Mouse (Mus musculus) MEL (cell line): ENCODE measurements at regions not wholly inside any gene's neighbourhood (a gene's known extent, or its start where the extent isn't known, plus 50 kb on each side); places are given as distances from the start of the nearest gene placed in this dataset.

Experiments used
- CTCF ChIP-seq, 3 experiments: IDR thresholded peaks in 2 of 3; conservative IDR thresholded peaks in 1 of 3; 2 replicates each; pipeline ENCODE4 v1.5.1; 2011 to 2012; ENCODE audit warnings: low read length in 3 of 3, low read depth in 2 of 3, mild to moderate bottlenecking in 2 of 3, improper control_type of control experiment in 1 of 3, inconsistent platforms in 1 of 3, mixed read lengths in 1 of 3, moderate library complexity in 1 of 3; ENCODE audit not compliant: control insufficient read depth in 1 of 3, insufficient read depth in 1 of 3, poor library complexity in 1 of 3, severe bottlenecking in 1 of 3
- MAZ ChIP-seq: IDR thresholded peaks from 2 replicates; pipeline ENCODE4 v1.6.1; 2012; ENCODE audit warnings: low read depth, mild to moderate bottlenecking, inconsistent platforms, low read length, improper control_type of control experiment
- NRF1 ChIP-seq: IDR thresholded peaks from 2 replicates; pipeline ENCODE4 v1.6.1; 2014; ENCODE audit warnings: low read depth, mild to moderate bottlenecking, inconsistent platforms, low read length, improper control_type of control experiment, moderate library complexity; ENCODE audit not compliant: poor library complexity, insufficient read depth, severe bottlenecking
- TAL1 ChIP-seq: IDR thresholded peaks from 2 replicates; pipeline ENCODE4 v1.6.1; 2012; ENCODE audit warnings: mild to moderate bottlenecking, inconsistent platforms, low read length, moderate library complexity, mixed read lengths

DNA sequence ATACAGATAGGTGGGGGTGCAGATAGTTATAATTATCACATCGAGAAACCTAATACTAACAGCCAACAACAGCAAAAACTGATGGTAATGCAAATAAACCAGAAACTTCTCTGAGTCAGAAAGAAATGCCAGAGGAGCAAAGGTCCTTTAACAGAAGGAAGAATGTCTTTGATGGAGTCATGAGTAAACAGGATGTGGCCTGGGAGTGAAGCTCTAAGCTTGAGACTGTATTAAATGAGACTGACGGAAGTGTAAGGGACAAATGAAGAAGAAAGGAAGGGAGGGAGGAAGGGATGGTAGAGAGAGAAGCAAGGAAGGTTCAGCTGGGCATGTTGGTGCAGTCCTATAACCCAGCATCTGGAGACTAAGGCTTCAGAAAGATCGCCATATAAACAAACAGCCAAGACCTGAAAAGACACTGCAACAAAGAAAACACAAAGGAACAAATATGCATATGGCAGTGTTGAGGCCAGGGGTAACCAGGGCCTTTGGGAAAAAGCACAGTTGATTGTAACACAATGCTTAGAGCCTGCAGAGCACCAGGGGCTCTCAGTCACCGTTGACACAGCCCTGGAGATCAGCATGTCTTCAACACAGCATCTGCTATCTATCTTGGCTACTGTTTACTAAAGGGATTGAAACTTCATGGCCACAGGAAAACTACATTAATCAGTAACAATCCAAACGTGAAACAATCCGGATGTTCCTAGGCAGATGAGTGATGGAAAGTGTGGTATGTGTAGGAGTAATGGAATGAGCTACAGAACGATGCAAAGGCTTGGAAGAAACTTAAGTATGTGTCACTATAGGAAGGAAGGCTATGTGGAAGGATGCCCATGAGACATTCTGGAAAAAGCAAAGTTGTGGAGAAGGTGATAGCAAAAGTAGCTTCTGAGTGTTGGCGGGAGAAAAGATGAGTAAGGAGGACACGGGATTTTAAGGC is 77.9 kb upstream of the Azi2 start:
- TF ChIP-seq CTCF (IDR thresholded peaks at IDR 0.05 in 2 of 3, conservative IDR thresholded peaks at IDR 0.05 in 1 of 3; ENCODE audit: control insufficient read depth in 1 of 3, insufficient read depth in 1 of 3, low read depth in 2 of 3, low read length in 3 of 3, poor library complexity in 1 of 3, severe bottlenecking in 1 of 3): no peak
- TF ChIP-seq MAZ: no peak
- no peak for TF ChIP-seq TAL1
- no peak for TF ChIP-seq NRF1
